Mouse (Mus musculus) left cerebral cortex, adult 8-10 months (tissue): ENCODE data around the gene Ddx59. TPM values are rescaled to one million over a fixed set of nuclear protein-coding genes. Genes with fewer than 3 reads are reported as not detected.

Experiments
- DNase-seq, 2 experiments: peaks; one replicate each; pipeline ENCODE4 v3.0.0; 2022; ENCODE audit warnings: low spot score in 2 of 2
- total RNA-seq, 4 experiments: library from RNA; stranded (reverse); gene quantifications; 2 replicates each; pipeline ENCODE4 v1.2.4; 2022

Ddx59 gene
- total RNA-seq: 10 to 100 TPM in 3 of 4 experiments, 1 to 10 TPM in 1; 10.0 to 14.0 (median 12.1) TPM

DNA sequence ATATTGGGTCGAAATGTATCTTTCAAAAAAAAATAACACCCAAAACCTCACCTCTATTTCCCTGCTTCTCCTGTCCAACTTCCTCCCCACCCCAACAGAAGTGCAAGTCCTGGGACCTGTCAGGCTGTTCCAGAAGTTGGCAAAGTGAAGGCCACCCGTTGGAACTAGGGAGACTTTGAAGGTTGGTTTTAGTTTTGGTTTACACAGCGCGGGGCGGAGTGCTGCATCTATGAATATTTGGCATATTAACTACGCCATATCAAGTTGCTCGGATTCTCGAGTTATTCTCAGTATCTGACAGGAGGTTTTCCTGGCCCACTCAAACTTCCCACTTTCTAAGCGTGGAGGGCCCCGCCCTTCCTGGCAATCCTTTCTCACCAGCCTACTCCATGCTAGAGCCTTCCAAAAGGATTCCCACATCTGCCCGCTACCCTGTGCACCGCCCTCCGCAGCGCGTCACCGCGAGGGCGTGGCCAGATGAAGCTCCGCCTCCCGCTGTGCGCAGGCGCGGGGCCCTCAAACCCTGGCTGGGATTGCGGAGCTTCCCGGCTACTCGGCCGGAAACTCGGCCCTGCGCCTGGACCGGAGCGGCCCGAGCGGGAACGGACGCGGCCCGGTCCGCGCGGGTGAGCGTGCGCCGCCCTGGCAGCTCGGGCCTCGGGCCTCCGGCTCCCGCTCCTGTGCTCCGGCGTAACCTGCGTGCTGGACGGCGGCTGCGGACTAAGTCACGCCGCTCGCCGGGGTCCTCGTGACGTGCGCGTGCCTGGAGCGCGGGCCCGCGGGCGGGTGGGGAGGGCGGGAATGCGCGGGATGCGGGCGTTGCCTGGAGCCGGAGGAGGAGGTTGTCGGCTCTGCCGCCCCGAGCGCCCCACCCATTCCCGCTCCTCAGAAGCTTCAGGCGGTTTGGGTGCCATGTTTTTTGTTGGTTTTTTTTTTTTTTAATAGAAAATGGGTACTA lies at the start of gene Ddx59:
TSS of gene Ddx59 (plus strand) at position 474 of the 958 bp plus-strand sequence.
- peak; percentile 94 to 99 for DNase-seq

GRCm38 (mm10) chr1:136365986-136366385 lies 49.1 kb upstream of the Ddx59 start:
- DNase-seq: no peak

GRCm38 (mm10) chr1:136379261-136379660 lies 35.8 kb upstream of the Ddx59 start:
- no peak for DNase-seq

GRCm38 (mm10) chr1:136380161-136380560 lies 34.9 kb upstream of the Ddx59 start:
- no peak for DNase-seq

- DNase-seq: no peak
Measured at GRCm38 (mm10) chr1:136380606-136381005, 34.5 kb upstream of the Ddx59 start.

GRCm38 (mm10) chr1:136381169-136381568 lies 33.9 kb upstream of the Ddx59 start:
- DNase-seq: no peak

DNA sequence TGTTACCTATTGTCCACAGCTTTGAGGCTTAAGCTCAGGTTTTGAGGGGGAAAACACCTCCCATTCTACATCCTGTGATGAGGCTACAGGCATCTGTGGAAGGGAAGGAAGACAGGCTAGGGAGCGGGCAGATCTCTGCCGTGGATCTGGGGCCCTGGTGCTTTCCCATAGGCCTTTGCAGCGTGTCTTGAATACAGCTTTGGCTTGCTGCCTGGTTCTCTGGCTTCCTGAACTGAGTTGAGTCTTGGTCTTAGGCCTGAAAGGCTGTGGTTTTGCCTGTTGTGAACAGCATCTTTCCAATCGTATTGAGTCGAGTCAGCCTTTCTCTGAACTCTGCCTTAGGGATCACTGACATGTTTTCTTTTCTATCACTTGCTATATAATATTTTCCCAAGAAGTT lies 33.5 kb upstream of the Ddx59 start:
- no peak for DNase-seq

DNA sequence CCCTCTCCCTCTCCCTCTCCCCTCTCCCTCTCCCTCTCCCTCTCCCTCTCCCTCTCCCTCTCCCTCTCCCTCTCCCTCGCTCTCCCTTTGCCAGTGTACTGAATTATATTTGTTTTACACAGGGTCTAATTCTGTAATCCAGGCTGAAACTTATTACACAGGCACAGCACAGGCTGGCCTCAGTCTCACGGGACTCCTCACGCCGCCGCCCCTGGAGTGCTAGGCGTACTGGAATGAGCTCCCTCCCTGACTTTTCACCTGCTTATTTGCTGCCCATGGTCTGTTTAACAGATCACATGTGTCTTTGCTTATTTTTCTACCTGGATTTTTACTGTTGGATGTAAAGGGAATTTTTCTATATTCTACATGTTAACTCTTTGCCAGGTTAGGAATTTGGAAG lies 28.2 kb upstream of the Ddx59 start:
- no peak for DNase-seq

DNA sequence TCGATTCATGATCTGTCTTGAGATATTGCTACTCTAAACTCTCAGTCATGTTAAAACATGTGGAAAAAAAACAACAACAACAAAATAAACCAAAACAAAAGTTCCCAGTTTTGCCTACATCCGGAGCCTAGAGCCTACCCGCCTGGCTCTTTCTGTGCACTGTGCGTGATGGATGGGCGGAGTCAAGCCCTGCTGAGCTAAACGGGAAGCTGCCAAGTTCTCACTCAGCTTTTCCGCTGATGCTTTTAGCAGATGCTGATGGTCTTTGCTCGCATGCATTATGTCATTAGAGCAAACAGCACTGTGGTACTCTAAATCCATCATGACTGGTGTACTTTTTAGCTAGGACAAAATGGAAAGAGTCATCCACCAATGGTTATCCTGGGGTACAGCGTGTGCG lies 20.6 kb upstream of the Ddx59 start:
- no peak for DNase-seq

GRCm38 (mm10) chr1:136395073-136395472 lies 20.0 kb upstream of the Ddx59 start:
- DNase-seq: no peak

GRCm38 (mm10) chr1:136401281-136401680 lies 13.8 kb upstream of the Ddx59 start:
- peak in 1 of 2 experiments; percentile 75 for DNase-seq

GRCm38 (mm10) chr1:136409631-136410030 lies 5.4 kb upstream of the Ddx59 start:
- DNase-seq: no peak

DNA sequence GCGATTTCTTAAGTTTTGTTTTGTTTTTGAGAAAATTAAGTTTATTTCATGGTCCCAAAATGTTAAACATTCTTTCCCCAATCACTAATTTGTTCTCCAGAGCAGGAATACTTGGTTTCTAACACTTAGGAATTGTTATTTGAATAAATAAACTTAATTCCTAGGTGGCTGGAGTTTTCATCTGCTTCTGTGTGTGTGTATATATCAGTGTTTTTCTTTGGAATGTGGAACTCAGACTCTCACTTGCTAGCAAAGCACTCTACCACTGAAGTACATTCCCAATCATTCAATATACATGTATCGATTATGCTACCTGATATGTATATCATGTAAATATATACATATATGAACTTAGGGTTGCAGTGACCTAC lies 670 bp downstream of the Ddx59 start:
- DNase-seq: no peak

GRCm38 (mm10) chr1:136418393-136418792 lies 3.3 kb downstream of the Ddx59 start:
- DNase-seq: peak in 1 of 2 experiments; percentile 47

DNA sequence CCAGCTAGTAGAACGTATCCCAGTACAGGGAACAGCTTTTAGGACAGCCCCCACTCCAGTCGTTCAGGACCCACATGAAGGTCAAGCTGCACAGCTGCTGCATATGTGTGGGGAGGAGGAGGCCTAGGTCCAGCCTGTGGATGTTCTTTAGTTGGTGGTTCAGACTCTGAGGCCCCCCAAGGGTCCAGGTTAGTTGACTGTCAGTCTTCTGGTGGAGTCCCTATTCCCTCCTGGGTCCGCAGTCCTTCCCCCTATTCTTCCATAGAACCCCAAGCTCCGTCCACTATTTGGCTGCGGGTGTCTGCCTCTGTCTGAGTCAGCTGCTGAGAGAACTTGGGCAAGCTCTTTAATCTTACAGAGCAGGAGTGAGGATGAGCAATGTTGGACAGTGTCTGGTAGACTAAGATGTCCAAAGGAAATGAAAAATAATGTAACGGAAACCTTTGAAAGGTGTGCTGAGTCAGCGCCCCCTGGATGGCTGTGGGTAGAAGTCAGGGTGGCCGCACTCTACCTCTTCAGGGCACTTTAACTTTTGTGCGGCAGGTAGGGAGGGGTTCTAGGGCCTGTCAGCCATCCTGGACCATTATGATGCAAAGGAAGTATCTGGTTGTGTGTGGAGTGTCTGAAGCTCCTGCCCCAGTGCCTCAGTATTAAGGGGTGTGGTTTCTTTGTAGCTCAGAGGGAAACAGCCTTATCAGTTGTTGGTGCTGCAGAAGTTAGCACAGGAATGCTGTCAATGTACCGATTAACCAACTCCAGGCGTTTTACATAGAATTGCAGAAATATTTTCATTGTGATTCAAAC lies 12.3 kb downstream of the Ddx59 start:
- no peak for DNase-seq

- no peak for DNase-seq
Measured at GRCm38 (mm10) chr1:136428981-136429380, 13.9 kb downstream of the Ddx59 start.

GRCm38 (mm10) chr1:136430126-136430818 lies 15.2 kb downstream of the Ddx59 start:
- no peak for DNase-seq

DNA sequence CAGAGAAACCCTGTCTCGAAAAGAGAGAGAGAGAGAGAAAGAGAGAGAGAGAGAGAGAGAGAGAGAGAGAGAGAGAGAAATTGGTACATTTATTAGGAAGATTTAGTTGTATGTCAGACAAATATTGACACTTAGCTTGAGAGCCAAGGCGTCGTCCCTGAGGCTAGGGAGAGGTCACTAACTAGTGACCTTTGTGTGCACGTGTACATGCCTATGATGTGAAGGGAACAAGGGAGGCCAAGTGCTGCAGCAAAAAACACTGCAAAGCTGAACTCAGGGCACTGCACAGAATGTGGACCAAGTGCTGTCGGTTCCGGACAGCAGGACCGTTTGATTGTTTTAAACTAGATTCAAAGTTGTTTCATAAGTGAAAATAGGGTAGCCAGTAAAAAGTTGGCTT lies 25.7 kb downstream of the Ddx59 start:
- no peak for DNase-seq

- DNase-seq: no peak
Measured at GRCm38 (mm10) chr1:136442809-136443208, 27.7 kb downstream of the Ddx59 start.

GRCm38 (mm10) chr1:136444555-136445255 lies 29.6 kb downstream of the Ddx59 start:
- no peak for DNase-seq

DNA sequence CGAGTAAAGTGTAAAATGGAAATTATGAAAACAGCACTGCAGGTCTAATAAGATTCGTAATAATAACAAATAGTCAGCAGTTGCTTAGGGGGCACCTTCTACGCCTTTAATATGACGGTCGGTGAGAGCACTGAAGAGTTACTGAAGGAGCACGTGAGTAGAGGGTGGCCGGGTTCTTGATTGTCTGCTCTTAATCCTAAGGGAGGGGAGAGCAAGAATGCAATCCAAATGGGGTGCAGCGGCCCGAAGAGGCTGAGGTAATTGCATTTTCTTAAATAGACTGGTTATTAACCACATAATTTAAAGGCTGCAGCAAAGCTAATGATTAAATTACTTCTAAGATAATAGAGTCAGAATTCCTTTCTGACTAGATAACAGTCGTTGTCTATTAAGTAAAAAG lies 31.9 kb downstream of the Ddx59 start:
- DNase-seq: no peak
